Mouse (Mus musculus): ENCODE data around the gene Insl5. TPM values are rescaled to one million over a fixed set of nuclear protein-coding genes. Genes with fewer than 3 reads are reported as not detected.

The Insl5 gene
- total RNA-seq, 2 experiments from 2014 or later = not detected

Other genes with a start within 250 kb of the Insl5 start
- not detected in 2 replicates for gene Tctex1d1, start 48.2 kb downstream of the Insl5 start, total RNA-seq (2014; fragmentation: Nextera tagmentation)
- not detected in 2 replicates for gene Tctex1d1, start 48.2 kb downstream of the Insl5 start, total RNA-seq (2017)
- 82.0 and 90.2 TPM in 2 replicates for gene Mier1, start 87.5 kb upstream of the Insl5 start, total RNA-seq (2014; fragmentation: Nextera tagmentation)
- gene Mier1, start 87.5 kb upstream of the Insl5 start, total RNA-seq (2017) = 95.3 and 101 TPM in 2 replicates
- 2.7 and 5.0 TPM in 2 replicates for gene Wdr78, start 87.7 kb upstream of the Insl5 start, total RNA-seq (2014; fragmentation: Nextera tagmentation)
- 1.6 and 9.8 TPM in 2 replicates for gene Wdr78, start 87.7 kb upstream of the Insl5 start, total RNA-seq (2017)
- gene Slc35d1, start 188.3 kb upstream of the Insl5 start, total RNA-seq (2014; fragmentation: Nextera tagmentation) = 18.5 and 21.5 TPM in 2 replicates
- 6.6 and 10.6 TPM in 2 replicates for gene Slc35d1, start 188.3 kb upstream of the Insl5 start, total RNA-seq (2017)

All from megakaryocyte-erythroid progenitor cell, adult 5-6 weeks (primary cell).